Mouse (Mus musculus) embryo, embryonic 10 days (tissue): ENCODE results near the gene Crtam.
A peak's percentile ranks its signal among the peaks of the same experiment; 100 is the strongest.

Experiments
- DNase-seq: peaks from one replicate; pipeline ENCODE4 v3.0.0-alpha.2; 2015; ENCODE audit warnings: low spot score

Crtam gene

DNA sequence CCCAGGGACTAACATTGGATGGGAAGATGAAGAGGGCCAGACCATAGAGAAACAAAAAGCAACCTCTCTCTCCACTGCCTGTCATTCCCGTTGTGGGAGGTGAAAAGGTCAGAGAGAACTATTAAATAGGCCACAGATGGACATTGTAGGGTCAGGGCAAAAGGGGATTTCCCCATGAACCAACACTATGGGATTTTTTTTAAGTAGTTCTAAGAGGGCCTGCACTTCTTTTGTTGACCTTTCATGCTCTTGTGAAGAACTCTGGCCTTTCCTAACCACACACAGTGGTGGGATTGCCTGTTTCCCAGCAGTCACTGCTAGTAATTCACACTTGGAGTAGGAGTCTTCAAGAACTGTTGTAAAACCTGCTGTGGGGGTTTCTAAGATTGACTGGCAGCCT, 3.4 kb upstream of the Crtam start:
- DNase-seq = peak; percentile 62

GRCm38 (mm10) chr9:40997116-40997779, 7.2 kb downstream of the Crtam start:
- DNase-seq = no peak

DNA sequence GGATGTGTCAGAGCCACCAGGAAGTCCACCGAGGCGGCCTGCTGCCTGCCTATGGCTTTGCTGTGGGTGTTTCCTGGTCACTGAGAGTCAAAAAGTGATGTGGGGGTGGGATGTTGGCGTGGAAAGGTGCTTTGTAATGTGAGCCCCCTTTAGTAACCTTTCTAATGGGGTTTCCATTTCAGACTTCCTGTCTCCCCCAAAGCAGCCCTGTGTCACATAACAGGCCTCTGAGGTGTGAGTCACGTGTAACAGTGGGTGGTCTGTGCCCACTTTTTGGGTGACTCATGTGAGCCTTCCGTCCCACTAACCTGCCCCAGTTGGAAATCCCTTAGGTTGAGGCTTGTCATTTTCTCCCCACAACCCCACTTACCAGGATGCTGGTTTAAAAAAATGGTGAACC, 10.4 kb downstream of the Crtam start:
- DNase-seq = no peak

DNA sequence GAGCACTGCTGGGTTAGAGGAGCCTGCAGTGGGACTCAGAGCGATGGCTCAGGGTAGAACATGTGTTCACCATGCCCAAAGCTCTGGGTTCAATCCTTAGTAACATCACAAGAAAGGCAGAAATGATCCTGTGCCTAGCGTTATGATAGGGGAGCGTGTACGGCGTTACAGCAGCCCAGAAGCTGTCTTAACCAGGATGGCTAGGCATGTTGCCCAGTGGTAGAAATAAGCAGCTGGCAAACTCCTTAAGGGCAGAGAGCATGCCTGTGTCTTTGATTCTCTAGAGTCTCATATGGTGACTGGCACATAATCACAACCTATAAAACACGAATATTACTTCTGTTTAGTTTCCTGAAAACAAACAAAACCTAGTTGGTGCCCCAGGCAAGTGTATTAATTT, 12.9 kb downstream of the Crtam start:
- DNase-seq = no peak

DNA sequence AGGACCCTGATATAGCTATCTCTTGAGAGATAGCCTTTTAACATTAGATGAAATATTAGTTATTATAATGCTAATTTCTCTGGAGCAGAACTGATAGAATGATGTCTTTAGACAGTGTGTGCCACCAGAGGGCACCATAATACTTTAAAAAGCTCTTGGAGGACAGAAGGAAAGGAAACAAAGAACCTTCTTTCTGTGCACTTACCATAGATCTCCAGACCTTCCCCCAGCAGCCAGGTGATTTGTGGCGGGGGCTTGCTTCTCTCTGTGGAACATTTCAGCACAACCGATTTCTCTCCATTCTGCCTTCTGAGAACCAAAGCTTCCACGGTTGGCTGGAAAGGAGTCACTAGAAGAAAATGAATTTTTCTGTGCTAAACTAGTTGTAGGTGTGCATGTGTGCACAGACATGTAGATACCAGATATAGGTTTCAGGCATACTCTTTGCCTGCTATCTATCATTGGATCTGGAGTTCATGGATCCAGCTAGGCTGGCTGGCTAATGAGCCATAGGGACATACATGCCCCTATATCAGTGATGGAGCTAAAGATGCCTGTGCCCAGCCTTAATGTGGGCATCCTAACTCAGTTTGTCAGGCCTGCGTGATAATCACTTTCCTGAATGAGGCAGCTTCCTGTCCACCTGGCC, 14.4 kb downstream of the Crtam start:
- peak; percentile 72 for DNase-seq

GRCm38 (mm10) chr9:40984313-40984712, 20.1 kb downstream of the Crtam start:
- no peak for DNase-seq

DNA sequence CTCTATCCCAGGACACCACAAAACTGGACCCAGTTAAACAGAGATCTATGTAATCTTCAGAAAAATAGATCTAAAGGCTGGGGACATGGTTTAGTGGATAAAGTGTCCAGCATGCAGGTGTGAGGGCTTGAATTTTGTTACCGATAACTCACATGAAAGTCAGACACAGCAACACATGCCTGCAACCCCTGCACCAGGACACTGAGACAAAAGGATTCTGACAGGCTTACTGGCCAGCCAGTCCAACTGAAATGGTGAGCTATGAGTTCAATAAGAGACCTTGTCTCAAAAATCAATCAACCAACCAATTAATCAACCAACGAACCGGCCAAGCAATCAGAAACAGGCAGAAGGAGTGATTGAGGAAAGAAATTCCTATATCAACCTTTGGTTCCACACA, 20.7 kb downstream of the Crtam start:
- DNase-seq = no peak

DNA sequence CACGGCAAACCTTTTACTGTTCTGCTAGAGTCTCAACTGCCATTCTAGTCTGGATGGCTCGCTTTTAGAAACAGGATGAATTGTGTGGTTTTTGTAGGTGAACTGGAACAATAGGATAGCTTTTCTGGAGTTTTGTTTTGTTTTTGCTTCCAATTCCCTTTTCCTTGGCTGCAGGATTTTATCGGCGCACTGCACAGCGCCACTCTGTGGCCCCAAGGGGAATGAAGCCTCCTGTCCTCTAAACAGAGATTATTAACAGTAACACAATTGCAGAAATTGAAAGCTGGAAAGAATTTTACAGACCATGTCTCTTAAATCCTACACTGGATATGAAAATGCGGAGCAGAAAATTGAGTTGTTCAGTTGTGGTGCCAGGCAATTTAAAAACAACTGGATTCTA, 21.9 kb downstream of the Crtam start:
- DNase-seq = peak; percentile 56

GRCm38 (mm10) chr9:40974042-40974801, 30.2 kb downstream of the Crtam start:
- DNase-seq = no peak

DNA sequence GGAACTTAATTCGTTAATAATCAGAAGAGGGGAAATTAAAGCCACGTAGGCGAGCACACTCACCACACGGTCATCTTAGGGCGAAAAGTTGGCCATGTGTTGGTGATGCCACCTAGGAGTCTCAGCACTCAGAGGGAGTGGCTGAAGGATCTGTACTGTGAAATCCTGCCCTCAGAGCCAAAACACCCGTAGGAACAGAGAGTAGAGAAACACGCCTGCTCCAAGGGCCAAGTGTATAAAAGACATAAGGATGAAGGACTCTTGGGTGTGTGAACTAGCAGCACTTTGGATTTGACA, 40.1 kb downstream of the Crtam start:
- no peak for DNase-seq

DNA sequence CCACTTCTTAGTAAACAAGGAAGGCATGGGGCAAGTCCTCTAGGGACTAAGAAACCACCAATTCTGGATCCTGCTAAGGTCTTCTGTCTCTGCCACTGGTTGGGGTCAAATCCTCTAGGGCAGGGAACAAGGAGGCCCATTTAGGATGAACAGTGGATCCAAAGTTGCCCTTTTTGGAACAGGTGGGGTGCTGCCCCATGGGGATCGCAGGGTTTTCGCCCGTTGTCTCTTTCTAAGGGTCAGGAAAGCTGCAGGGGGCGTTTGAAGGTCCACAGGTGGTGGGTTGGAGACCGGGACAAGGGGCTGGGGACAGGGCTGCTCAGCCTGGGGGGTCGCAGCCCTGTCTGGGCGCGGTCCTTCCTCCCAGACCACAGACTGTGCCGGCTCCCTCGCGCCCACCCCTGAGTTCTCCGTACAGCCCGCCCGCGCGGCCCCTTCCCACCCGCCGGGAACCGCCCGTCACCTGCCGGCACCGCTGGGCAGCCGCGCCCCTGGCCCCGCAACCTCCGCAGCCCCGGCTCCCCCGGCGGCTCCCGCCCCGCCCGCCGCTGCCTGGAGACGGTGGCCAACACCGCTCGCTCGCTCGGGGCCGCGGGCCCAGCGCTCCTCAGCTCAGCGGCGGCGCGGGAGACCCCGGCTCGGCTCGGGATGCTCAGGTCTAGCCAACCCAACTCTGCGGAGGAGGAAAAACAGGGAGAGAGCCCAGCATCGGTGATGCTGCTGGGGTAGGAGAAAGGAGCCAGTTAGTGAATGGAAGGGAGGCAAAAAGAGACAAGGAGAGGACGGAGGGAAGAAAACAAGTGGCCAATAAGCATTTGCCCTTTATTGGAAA, 40.6 kb downstream of the Crtam start, which contains the start of gene Jhy:
Gene Jhy (minus strand): TSS at position 533 of the 832 bp plus-strand sequence.
- DNase-seq = peak; percentile 47

DNA sequence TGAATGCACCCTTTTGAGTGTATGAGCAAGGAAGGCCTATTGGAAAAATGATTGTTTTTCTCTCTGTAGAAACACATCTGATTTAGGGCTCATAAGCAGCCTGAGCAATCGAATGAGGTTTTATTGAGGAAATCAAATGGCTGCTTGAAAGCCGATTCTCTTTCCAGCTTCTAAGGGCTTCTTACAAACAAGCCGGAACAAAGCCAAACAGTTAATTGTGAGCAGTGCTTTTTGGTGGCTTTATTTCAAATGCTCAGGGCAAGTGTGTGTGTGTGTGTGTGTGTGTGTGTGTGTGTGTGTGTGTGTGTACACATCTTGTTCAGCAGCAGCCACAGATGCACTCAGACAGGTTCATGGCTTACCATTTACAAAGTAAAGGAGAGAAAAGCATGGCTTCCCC, 43.0 kb downstream of the Crtam start:
- DNase-seq = no peak

DNA sequence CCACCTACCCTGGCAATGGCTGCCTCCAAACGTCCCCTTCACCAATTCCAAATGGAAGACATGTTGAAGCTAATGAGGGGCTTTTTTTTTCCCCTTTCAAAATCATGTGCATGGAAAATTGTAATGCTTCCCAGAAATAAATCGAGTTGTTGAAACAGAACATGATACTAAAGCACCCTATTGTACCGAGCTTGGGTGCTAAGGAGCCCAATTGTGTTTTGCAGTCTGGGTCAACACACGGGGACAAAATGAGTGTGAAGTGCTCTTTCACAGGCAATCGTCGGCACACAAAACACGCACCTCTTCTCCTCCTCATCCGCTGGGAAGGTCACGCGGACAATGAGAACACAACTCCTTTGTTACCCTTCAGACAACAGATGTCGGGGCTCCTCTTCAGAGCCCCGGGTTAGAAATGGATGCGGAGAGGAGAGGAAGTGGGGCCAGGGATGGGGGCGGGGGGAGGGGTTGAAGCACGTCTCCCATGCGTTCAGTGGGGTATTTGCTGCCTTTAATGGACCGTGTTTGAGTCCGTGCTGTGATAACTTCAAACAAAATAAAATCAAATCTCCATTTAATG, 55.3 kb downstream of the Crtam start:
- peak; percentile 69 for DNase-seq

DNA sequence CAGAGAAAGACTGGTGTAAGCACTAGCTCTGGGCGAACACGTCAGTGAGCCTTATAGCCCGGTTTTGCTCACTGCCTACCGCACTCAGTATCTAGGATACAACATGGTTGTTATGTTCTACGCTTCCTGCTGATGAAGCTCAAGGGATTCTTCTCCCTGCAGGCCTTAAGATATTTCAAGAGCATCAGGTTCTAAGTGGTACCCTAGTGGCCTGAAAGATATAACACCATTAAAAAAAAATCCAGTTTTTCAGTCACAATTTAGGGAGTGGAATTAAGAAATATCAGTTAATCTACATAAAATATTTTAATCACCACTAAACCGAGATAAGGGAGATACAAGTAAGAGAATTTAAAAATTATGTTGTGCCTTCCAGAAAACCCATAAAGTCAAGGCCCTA, 56.0 kb downstream of the Crtam start:
- DNase-seq = no peak

GRCm38 (mm10) chr9:40947131-40947530, 57.3 kb downstream of the Crtam start:
- DNase-seq = no peak

- peak; percentile 61 for DNase-seq
Observed at GRCm38 (mm10) chr9:40937425-40937824, 67.0 kb downstream of the Crtam start.

- no peak for DNase-seq
Observed at GRCm38 (mm10) chr9:40933323-40933722, 71.1 kb downstream of the Crtam start.

GRCm38 (mm10) chr9:40927351-40927980, 77.0 kb downstream of the Crtam start:
- no peak for DNase-seq
